10 mouse cellular contexts compared by ENCODE assay signal in genomic region chr5:113054308-113054707, GRCm38 (mm10). TPM values are rescaled to one million over a fixed set of nuclear protein-coding genes. Genes with fewer than 3 reads are reported as not detected.
DNase-seq lines count a peak whose midpoint lies in the region; ATAC-seq and TF ChIP-seq lines count a peak whose summit lies in the region.
"Had no signal": no experiment of that assay in that cellular context is flagged by ENCODE, and none has a peak within 500 bp of the region (broad histone marks: within the 10 kb centered on the region; RNA-seq: fewer than 3 reads in every experiment).

No protein-coding gene starts in this region.

- peak; percentile 100 for TF ChIP-seq CTCF in intestine, postnatal 0 days (IDR thresholded peaks at IDR 0.05; ENCODE audit: low read depth)
- peak; percentile 100 for TF ChIP-seq CTCF in midbrain, postnatal 0 days (IDR thresholded peaks at IDR 0.05)

- 4% methylated on average over 16 of the region's 16 CpGs for WGBS in liver, embryonic 12.5 days (ENCODE audit: insufficient replicate concordance)
- 4% methylated on average over 16 of the region's 16 CpGs for WGBS in intestine, postnatal 0 days
- 4% methylated on average over 16 of the region's 16 CpGs for WGBS in midbrain, postnatal 0 days

- no peak overlapping the region for H3K4me3 ChIP-seq in liver, embryonic 12.5 days
- H3K4me3 ChIP-seq in intestine, postnatal 0 days (ENCODE audit: low read depth, low read length), result no peak overlapping the region
- no peak overlapping the region for H3K4me3 ChIP-seq in midbrain, postnatal 0 days (ENCODE audit: low read depth, low read length)
- H3K4me3 ChIP-seq: myocyte had no signal

- intact Hi-C loops in left cerebral cortex, postnatal 36 days (cut with DNase I), result loop anchor here (1.0 to 10.0 kb wide), 4 partner anchors 122 to 620 kb away; partner anchors contain the start of gene Sez6l

- H3K9ac ChIP-seq in liver, embryonic 12.5 days, result no peak overlapping the region
- H3K9ac ChIP-seq in intestine, postnatal 0 days (ENCODE audit: low read depth, low read length), result no peak overlapping the region
- H3K9ac ChIP-seq in midbrain, postnatal 0 days (replicated peaks; ENCODE audit: low read length, poor library complexity, severe bottlenecking), result no peak overlapping the region

- peaks cover 8% of the 10 kb centered on the region; the same call in 1 of the 2 replicates for H3K27me3 ChIP-seq in liver, embryonic 12.5 days (replicated peaks)
- H3K27me3 ChIP-seq in intestine, postnatal 0 days (replicated peaks; ENCODE audit: control insufficient read depth, insufficient read depth, low read length), result no peaks in the 10 kb centered on the region
- H3K27me3 ChIP-seq in midbrain, postnatal 0 days (ENCODE audit: insufficient read depth, low read length), result no peaks in the 10 kb centered on the region
- H3K27me3 ChIP-seq in splenic B cell, adult 2 months (ENCODE audit: control insufficient read depth, insufficient read depth, low read length, poor library complexity, severe bottlenecking), result no peaks in the 10 kb centered on the region

- peak; percentile 62 for DNase-seq in liver
- peak; percentile 88 for DNase-seq in embryo, embryonic 10.5 days (ENCODE audit: low spot score)
- DNase-seq in gastrocnemius, postnatal 4 days (ENCODE audit: low spot score in 2 of 2), result peak; percentile 67 to 71
- peak; percentile 81 to 83 for DNase-seq in left cerebral cortex, postnatal 36 days (ENCODE audit: low spot score in 2 of 2)
- DNase-seq in midbrain, postnatal 0 days (ENCODE audit: low spot score), result peak; percentile 81
- peak; percentile 70 for DNase-seq in splenic B cell, adult 2 months (ENCODE audit: low read depth, low spot score)

- H3K4me1 ChIP-seq in liver, embryonic 12.5 days, result no peaks in the 10 kb centered on the region
- H3K4me1 ChIP-seq in intestine, postnatal 0 days (replicated peaks; ENCODE audit: control insufficient read depth, insufficient read depth, low read length), result no peaks in the 10 kb centered on the region
- H3K4me1 ChIP-seq in midbrain, postnatal 0 days (ENCODE audit: insufficient read depth, low read length), result peaks cover 3% of the 10 kb centered on the region; the same call in 1 of the 2 replicates

- no peaks in the 10 kb centered on the region for H3K36me3 ChIP-seq in liver, embryonic 12.5 days
- no peaks in the 10 kb centered on the region for H3K36me3 ChIP-seq in intestine, postnatal 0 days (ENCODE audit: control insufficient read depth, insufficient read depth)
- H3K36me3 ChIP-seq in midbrain, postnatal 0 days (ENCODE audit: insufficient read depth, low read length), result no peaks in the 10 kb centered on the region
- H3K36me3 ChIP-seq in splenic B cell, adult 2 months (ENCODE audit: control insufficient read depth, insufficient read depth, low read length, poor library complexity, severe bottlenecking), result no peaks in the 10 kb centered on the region
- H3K36me3 ChIP-seq: G1E had no signal

- no peaks in the 10 kb centered on the region for H3K9me3 ChIP-seq in liver, embryonic 12.5 days (replicated peaks)
- no peaks in the 10 kb centered on the region for H3K9me3 ChIP-seq in intestine, postnatal 0 days (ENCODE audit: control insufficient read depth)
- no peaks in the 10 kb centered on the region for H3K9me3 ChIP-seq in midbrain, postnatal 0 days (ENCODE audit: low read length)

- no peak overlapping the region for H3K4me2 ChIP-seq in liver, embryonic 12.5 days
- no peak overlapping the region for H3K4me2 ChIP-seq in intestine, postnatal 0 days (replicated peaks; ENCODE audit: low read depth)
- no peak overlapping the region for H3K4me2 ChIP-seq in midbrain, postnatal 0 days (ENCODE audit: low read depth, low read length, poor library complexity, severe bottlenecking)

- no peak overlapping the region for H3K27ac ChIP-seq in liver, embryonic 12.5 days
- no peak overlapping the region for H3K27ac ChIP-seq in intestine, postnatal 0 days (ENCODE audit: low read depth, low read length)
- no peak overlapping the region for H3K27ac ChIP-seq in midbrain, postnatal 0 days (ENCODE audit: low read depth, low read length)

- ATAC-seq in liver, embryonic 12.5 days, result no peak
- ATAC-seq in intestine, postnatal 0 days, result peak; percentile 58; the same call in 1 of the 2 replicates
- ATAC-seq in midbrain, postnatal 0 days (ENCODE audit: low FRiP score), result peak; percentile 52; the same call in 1 of the 2 replicates

RNA-seq across cellular contexts. Expression of gene Crybb2, which starts 15.6 kb away (rescaled TPM):
- not detected in 2 replicates for polyA plus RNA-seq in liver, embryonic 12.5 days (2016; fragmentation: Nextera tagmentation; extraction: Ambion mirVana)
- not detected for total RNA-seq in gastrocnemius, postnatal 4 days (2021)
- polyA plus RNA-seq in intestine, postnatal 0 days (2015; fragmentation: Nextera tagmentation; extraction: Ambion mirVana), result not detected in 2 replicates
- total RNA-seq in left cerebral cortex, postnatal 36 days (2021), result not detected
- not detected in 2 replicates for total RNA-seq in midbrain, postnatal 0 days (2014; rRNA removed)
- not detected in 2 replicates for polyA plus RNA-seq in midbrain, postnatal 0 days (2015; fragmentation: Nextera tagmentation; extraction: Ambion mirVana)
- total RNA-seq: G1E had no signal
- polyA plus RNA-seq: G1E, myocyte had no signal

RNA-seq across cellular contexts. Expression of gene Crybb3, which starts 27.1 kb away (rescaled TPM):
- polyA plus RNA-seq in liver, embryonic 12.5 days (2016; fragmentation: Nextera tagmentation; extraction: Ambion mirVana), result not detected in 2 replicates
- 1 to 10 TPM; 1.8 to 2.0 TPM for total RNA-seq in gastrocnemius, postnatal 4 days (2021)
- 0.93 and 1.2 TPM in 2 replicates for polyA plus RNA-seq in intestine, postnatal 0 days (2015; fragmentation: Nextera tagmentation; extraction: Ambion mirVana)
- 1 to 10 TPM; 1.1 to 2.4 TPM for total RNA-seq in left cerebral cortex, postnatal 36 days (2021)
- total RNA-seq in midbrain, postnatal 0 days (2014; rRNA removed), result 1.4 and 3.0 TPM in 2 replicates
- polyA plus RNA-seq in midbrain, postnatal 0 days (2015; fragmentation: Nextera tagmentation; extraction: Ambion mirVana), result 2.2 and 3.1 TPM in 2 replicates
- total RNA-seq: G1E had no signal
- polyA plus RNA-seq: G1E had no signal

RNA-seq across cellular contexts. Expression of gene Grk3, which starts 38.7 kb away (rescaled TPM):
- 2.4 TPM in 2 replicates for polyA plus RNA-seq in liver, embryonic 12.5 days (2016; fragmentation: Nextera tagmentation; extraction: Ambion mirVana)
- total RNA-seq in gastrocnemius, postnatal 4 days (2021), result 1 to 10 TPM; 7.4 to 8.4 TPM
- 2.9 and 4.4 TPM in 2 replicates for polyA plus RNA-seq in intestine, postnatal 0 days (2015; fragmentation: Nextera tagmentation; extraction: Ambion mirVana)
- total RNA-seq in left cerebral cortex, postnatal 36 days (2021), result 10 to 100 TPM; 60.6 to 91.1 TPM
- 48.4 and 73.0 TPM in 2 replicates for total RNA-seq in midbrain, postnatal 0 days (2014; rRNA removed)
- polyA plus RNA-seq in midbrain, postnatal 0 days (2015; fragmentation: Nextera tagmentation; extraction: Ambion mirVana), result 15.2 and 21.1 TPM in 2 replicates
- polyA plus RNA-seq: G1E, myocyte had no signal
